Mouse (Mus musculus) thymus, postnatal 10 days (tissue): ENCODE data around the gene Cish.

Experiments
- DNase-seq, 2 experiments: peaks; one replicate each; pipeline ENCODE4 v3.0.0; 2021; ENCODE audit warnings: low spot score in 2 of 2

Gene Cish

GRCm38 (mm10) chr9:107347586-107348183 is 51.9 kb downstream of the Cish start:
- DNase-seq = no peak

GRCm38 (mm10) chr9:107349321-107349720 is 53.5 kb downstream of the Cish start:
- no peak for DNase-seq
